Mouse (Mus musculus) hindbrain, embryonic 12.5 days (tissue): ENCODE results near the gene Tmprss4. TPM values are rescaled to one million over a fixed set of nuclear protein-coding genes. Genes with fewer than 3 reads are reported as not detected.

Experiments used
- ATAC-seq: fragments of 200-750 bp; cut with Nextera tagmentation; 2 replicates; pipeline ENCODE4 v1.8.0; 2017; ENCODE audit warnings: moderate TSS enrichment; ENCODE audit not compliant: low FRiP score
- H3K27ac ChIP-seq: fragments of 300-500 bp; sonication (generic); 2 replicates; pipeline ENCODE4 v1.5.1; 2016; ENCODE audit warnings: mild to moderate bottlenecking
- H3K27me3 ChIP-seq: fragments of 300-500 bp; sonication (generic); 2 replicates; pipeline ENCODE4 v1.6.1; 2016; ENCODE audit warnings: mild to moderate bottlenecking
- H3K36me3 ChIP-seq: fragments of 300-500 bp; sonication (generic); 2 replicates; pipeline ENCODE4 v1.6.1; 2016; ENCODE audit warnings: mild to moderate bottlenecking
- H3K4me1 ChIP-seq: fragments of 300-500 bp; sonication (generic); 2 replicates; pipeline ENCODE4 v1.6.1; 2016
- H3K4me2 ChIP-seq: fragments of 300-500 bp; sonication (generic); replicated peaks from 2 replicates; pipeline ENCODE4 v1.6.1; 2016; ENCODE audit warnings: mild to moderate bottlenecking
- H3K4me3 ChIP-seq: fragments of 300-500 bp; sonication (generic); 2 replicates; pipeline ENCODE4 v1.5.1; 2016; ENCODE audit warnings: mild to moderate bottlenecking
- H3K9ac ChIP-seq: fragments of 300-500 bp; sonication (generic); 2 replicates; pipeline ENCODE4 v1.6.1; 2016; ENCODE audit warnings: mild to moderate bottlenecking, moderate library complexity
- H3K9me3 ChIP-seq: fragments of 300-500 bp; sonication (generic); replicated peaks from 2 replicates; pipeline ENCODE4 v1.6.1; 2016; ENCODE audit warnings: mild to moderate bottlenecking
- WGBS: fragments of 180-500 bp; shearing (Covaris S2); methylation state at CpG from one replicate; pipeline ENCODE4 v1.1.7; 2016; 5-methylcytosine and 5-hydroxymethylcytosine counted together
- polyA plus RNA-seq: library from polyadenylated mRNA; unstranded; fragments of >200 nt; fragmentation: Nextera tagmentation; extraction: Ambion mirVana; gene quantifications from 2 replicates; pipeline ENCODE4 v1.2.1, GENCODE M21; 2016

Gene Tmprss4
- polyA plus RNA-seq, result 0.18 and 0.21 TPM in 2 replicates

- Histone ChIP-seq H3K27ac (no peak within 1 kb of the TSS), H3K9me3 (no peaks in the 10 kb centered on the region), H3K36me3 (no peaks in the 10 kb centered on the region), H3K9ac (no peak within 1 kb of the TSS), H3K27me3 (no peaks in the 10 kb centered on the region), H3K4me3 (no peak within 1 kb of the TSS), H3K4me1 (no peaks in the 10 kb centered on the region), H3K4me2 (no peak within 1 kb of the TSS)
- no peak for ATAC-seq
- 75% methylated on average over 8 of the region's 8 CpGs for WGBS
Observed at GRCm38 (mm10) chr9:45203797-45204410, at the start of gene Tmprss4. Gene Tmprss4, minus strand, starts transcription at chr9:45204092.

DNA sequence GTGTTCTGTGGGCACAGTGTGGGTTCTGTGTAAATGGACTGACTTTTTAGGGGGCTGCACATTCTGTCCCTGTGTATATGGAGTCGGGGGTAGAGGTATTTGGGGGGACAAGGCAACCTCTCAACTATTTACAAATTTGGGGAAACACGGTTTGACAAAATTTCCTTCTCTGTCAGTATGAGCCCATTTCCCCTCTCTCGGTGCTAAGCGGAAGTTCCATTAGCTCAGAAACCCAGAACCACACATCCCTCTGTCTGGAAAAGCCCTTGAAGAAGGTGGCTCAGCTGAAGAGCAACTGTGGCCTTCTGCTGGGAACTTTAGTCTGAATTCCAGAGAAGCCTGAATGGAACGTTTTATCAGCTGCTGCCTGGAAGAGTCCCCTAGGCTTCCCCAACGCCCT, 48.5 kb upstream of the Tmprss4 start:
- Histone ChIP-seq H3K4me1 (no peaks in the 10 kb centered on the region), H3K9ac (no peak overlapping the region)
- 78% methylated on average over 6 of the region's 6 CpGs for whole genome bisulfite sequencing

GRCm38 (mm10) chr9:45251990-45252389, 48.1 kb upstream of the Tmprss4 start:
- H3K27ac ChIP-seq, result no peak overlapping the region
- H3K4me2 ChIP-seq, result no peak overlapping the region
- no peaks in the 10 kb centered on the region for H3K4me1 ChIP-seq
- H3K4me3 ChIP-seq, result no peak overlapping the region
- no peaks in the 10 kb centered on the region for H3K36me3 ChIP-seq
- H3K9me3 ChIP-seq, result no peaks in the 10 kb centered on the region
- H3K9ac ChIP-seq, result no peak overlapping the region
- WGBS, result 81% methylated on average over 4 of the region's 4 CpGs
- H3K27me3 ChIP-seq, result no peaks in the 10 kb centered on the region
- ATAC-seq, result no peak

More for the DNA sequence above, 48.5 kb upstream of the Tmprss4 start:
- no peaks in the 10 kb centered on the region for H3K27me3 ChIP-seq
- H3K4me2 ChIP-seq, result no peak overlapping the region
- H3K36me3 ChIP-seq, result no peaks in the 10 kb centered on the region
- H3K4me3 ChIP-seq, result no peak overlapping the region
- no peaks in the 10 kb centered on the region for H3K9me3 ChIP-seq
- ATAC-seq, result no peak
- no peak overlapping the region for H3K27ac ChIP-seq

DNA sequence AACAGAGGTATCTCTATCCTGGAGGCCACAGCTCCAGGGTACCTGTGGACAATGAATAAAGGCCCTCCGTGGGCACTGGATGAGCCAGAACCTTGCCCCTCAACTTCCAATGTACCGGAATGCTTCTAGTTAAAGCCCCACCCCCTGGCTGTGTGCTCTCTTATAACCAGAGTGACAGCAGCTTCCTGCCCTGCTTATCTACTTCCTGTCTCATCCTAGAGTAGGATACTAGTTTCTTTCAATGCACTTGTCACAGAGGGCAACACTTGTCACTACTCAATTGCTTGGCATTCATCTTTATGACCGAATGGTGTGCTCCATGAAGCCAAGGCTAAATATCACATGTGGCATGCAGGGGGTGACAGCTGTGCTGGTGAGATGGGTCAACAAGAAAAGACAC, 47.4 kb upstream of the Tmprss4 start:
- WGBS, result 78% methylated on average over 3 of the region's 3 CpGs
- no peak for ATAC-seq
- Histone ChIP-seq H3K9ac (no peak overlapping the region), H3K4me3 (no peak overlapping the region), H3K27me3 (no peaks in the 10 kb centered on the region), H3K9me3 (no peaks in the 10 kb centered on the region), H3K4me2 (no peak overlapping the region), H3K27ac (no peak overlapping the region), H3K36me3 (no peaks in the 10 kb centered on the region), H3K4me1 (no peaks in the 10 kb centered on the region)

- Histone ChIP-seq H3K9ac (no peak overlapping the region), H3K9me3 (no peaks in the 10 kb centered on the region), H3K27ac (no peak overlapping the region), H3K36me3 (no peaks in the 10 kb centered on the region), H3K27me3 (no peaks in the 10 kb centered on the region), H3K4me2 (no peak overlapping the region), H3K4me1 (no peaks in the 10 kb centered on the region), H3K4me3 (no peak overlapping the region)
- ATAC-seq, result no peak
- WGBS, result 86% methylated on average over 7 of the region's 7 CpGs
Observed at GRCm38 (mm10) chr9:45250306-45250705, 46.4 kb upstream of the Tmprss4 start.

- no peaks in the 10 kb centered on the region for H3K27me3 ChIP-seq
- 70% methylated on average over 2 of the region's 2 CpGs for WGBS
Observed at GRCm38 (mm10) chr9:45247536-45247935, 43.6 kb upstream of the Tmprss4 start.

GRCm38 (mm10) chr9:45246060-45246459, 42.2 kb upstream of the Tmprss4 start:
- H3K27ac ChIP-seq, result no peak overlapping the region
- no peaks in the 10 kb centered on the region for H3K9me3 ChIP-seq
- H3K4me3 ChIP-seq, result no peak overlapping the region
- H3K4me2 ChIP-seq, result no peak overlapping the region
- no peak for ATAC-seq
- no peaks in the 10 kb centered on the region for H3K36me3 ChIP-seq
- no peaks in the 10 kb centered on the region for H3K4me1 ChIP-seq
- H3K27me3 ChIP-seq, result no peaks in the 10 kb centered on the region
- H3K9ac ChIP-seq, result no peak overlapping the region
- WGBS, result 90% methylated on average over 6 of the region's 6 CpGs

More at GRCm38 (mm10) chr9:45247536-45247935, 43.6 kb upstream of the Tmprss4 start:
- Histone ChIP-seq H3K9me3 (no peaks in the 10 kb centered on the region), H3K27ac (no peak overlapping the region), H3K9ac (no peak overlapping the region), H3K4me2 (no peak overlapping the region), H3K4me3 (no peak overlapping the region), H3K4me1 (no peaks in the 10 kb centered on the region), H3K36me3 (no peaks in the 10 kb centered on the region)
- ATAC-seq, result no peak

- Histone ChIP-seq H3K4me1 (no peaks in the 10 kb centered on the region), H3K27ac (no peak overlapping the region), H3K9me3 (no peaks in the 10 kb centered on the region), H3K9ac (no peak overlapping the region), H3K36me3 (no peaks in the 10 kb centered on the region), H3K4me3 (no peak overlapping the region), H3K27me3 (no peaks in the 10 kb centered on the region), H3K4me2 (no peak overlapping the region)
- WGBS, result 84% methylated on average over 1 of the region's 1 CpGs
- no peak for ATAC-seq
Observed at GRCm38 (mm10) chr9:45245432-45245831, 41.5 kb upstream of the Tmprss4 start.

DNA sequence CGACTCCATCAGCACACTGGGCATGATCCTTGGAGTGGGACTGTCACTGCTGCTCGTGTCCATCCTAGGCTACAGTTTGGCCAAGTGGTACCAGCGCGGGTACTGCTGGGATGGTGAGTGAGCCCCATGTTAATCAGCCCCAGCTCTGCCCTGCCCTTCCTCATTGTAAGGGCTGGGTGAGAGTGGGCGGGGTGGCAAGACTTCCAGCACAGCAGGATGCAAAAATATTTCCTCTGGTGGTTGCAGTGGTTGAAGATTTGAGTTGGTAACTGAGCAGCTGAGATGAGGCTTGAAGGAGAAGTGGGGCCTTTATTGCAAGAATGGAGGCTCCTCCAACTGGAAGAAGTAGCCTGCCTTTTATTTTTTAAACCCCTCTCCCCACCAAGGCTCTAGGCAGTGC, 37.5 kb upstream of the Tmprss4 start:
- H3K4me1 ChIP-seq, result no peaks in the 10 kb centered on the region
- no peaks in the 10 kb centered on the region for H3K9me3 ChIP-seq
- H3K9ac ChIP-seq, result no peak overlapping the region
- H3K36me3 ChIP-seq, result no peaks in the 10 kb centered on the region
- no peak overlapping the region for H3K27ac ChIP-seq
- no peak overlapping the region for H3K4me3 ChIP-seq
- H3K4me2 ChIP-seq, result no peak overlapping the region
- H3K27me3 ChIP-seq, result no peaks in the 10 kb centered on the region
- no peak for ATAC-seq
- WGBS, result 76% methylated on average over 5 of the region's 5 CpGs

DNA sequence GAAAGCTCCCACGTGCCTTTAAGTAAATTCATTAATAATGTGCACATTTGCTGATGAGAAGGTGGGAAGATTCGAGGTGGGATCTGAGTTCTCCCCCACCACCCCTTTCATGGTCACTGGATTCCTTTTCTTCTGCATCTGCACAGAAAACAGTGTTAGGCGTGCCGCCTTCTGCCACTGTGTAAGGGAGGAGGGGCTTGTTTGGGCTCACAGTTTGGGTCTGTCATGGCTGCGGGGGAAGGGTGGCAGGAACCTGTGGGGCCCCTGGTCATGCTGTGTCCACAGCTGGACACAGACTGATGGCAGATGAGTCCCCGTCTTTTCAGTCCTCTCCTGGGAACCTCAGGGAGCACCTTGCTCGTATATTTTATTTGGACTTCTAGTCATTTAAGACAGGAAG, 32.9 kb upstream of the Tmprss4 start:
- Histone ChIP-seq H3K9me3 (no peaks in the 10 kb centered on the region), H3K4me3 (no peak overlapping the region), H3K36me3 (no peaks in the 10 kb centered on the region), H3K27me3 (no peaks in the 10 kb centered on the region), H3K4me2 (no peak overlapping the region), H3K27ac (no peak overlapping the region), H3K4me1 (no peaks in the 10 kb centered on the region), H3K9ac (no peak overlapping the region)
- ATAC-seq, result no peak
- WGBS, result 39% methylated on average over 7 of the region's 7 CpGs

DNA sequence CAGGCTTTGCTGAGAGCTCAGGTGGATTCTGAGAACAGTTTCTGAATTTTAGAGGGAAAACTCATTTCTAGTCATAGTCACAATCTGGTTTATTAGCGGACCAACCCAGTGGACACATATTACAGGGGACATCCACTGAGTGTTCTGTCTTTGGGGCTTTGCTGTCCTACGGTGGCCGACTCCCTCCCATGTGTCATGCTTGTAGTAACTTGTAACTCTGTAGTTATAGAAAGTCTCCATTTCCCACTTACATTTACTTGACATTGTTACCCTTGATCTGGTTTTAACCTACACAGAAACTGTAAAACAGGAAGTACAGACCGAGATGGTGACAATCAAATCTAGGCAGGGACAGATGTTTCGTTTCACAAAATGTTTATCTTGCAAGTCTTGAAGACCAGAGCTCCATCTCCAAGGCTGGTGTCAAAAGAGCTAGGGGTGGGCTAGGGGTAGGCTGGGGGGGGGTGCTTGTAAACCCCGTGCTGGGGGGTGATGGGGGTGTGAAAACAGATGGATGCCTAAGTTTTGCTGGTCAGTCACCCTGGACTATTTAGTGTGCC, 31.9 kb upstream of the Tmprss4 start:
- 83% methylated on average over 6 of the region's 6 CpGs for WGBS
- no peak for ATAC-seq

DNA sequence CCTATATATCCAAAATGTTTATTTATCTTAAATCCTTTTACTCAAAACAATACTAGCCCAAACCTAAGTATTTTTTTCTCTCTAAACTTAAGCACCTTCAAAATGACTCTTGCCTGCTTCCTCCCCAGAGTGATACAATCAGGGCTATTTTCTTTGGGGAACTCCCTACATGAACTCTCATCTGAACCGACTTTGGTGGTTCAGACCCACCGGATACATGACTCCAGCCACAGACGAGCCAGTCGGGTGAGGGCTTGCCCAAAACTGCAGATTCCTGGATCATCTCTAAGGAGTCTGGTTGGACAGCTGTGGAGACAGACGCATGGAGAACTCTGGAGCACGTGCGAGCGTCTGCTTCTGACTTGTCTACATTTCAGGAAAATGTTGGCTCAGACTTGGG, 25.5 kb upstream of the Tmprss4 start:
- no peak for ATAC-seq
- Histone ChIP-seq H3K9ac (no peak overlapping the region), H3K36me3 (no peaks in the 10 kb centered on the region), H3K4me2 (no peak overlapping the region), H3K9me3 (no peaks in the 10 kb centered on the region), H3K27me3 (peaks cover 3% of the 10 kb centered on the region; the same call in 1 of the 2 replicates), H3K4me1 (no peaks in the 10 kb centered on the region), H3K4me3 (no peak overlapping the region), H3K27ac (no peak overlapping the region)
- WGBS, result 84% methylated on average over 8 of the region's 8 CpGs

More for the DNA sequence above, 31.9 kb upstream of the Tmprss4 start:
- no peak overlapping the region for H3K4me3 ChIP-seq
- no peaks in the 10 kb centered on the region for H3K9me3 ChIP-seq
- no peaks in the 10 kb centered on the region for H3K4me1 ChIP-seq
- H3K27me3 ChIP-seq, result peaks cover 3% of the 10 kb centered on the region; the same call in 1 of the 2 replicates
- H3K36me3 ChIP-seq, result no peaks in the 10 kb centered on the region
- no peak overlapping the region for H3K27ac ChIP-seq
- H3K4me2 ChIP-seq, result no peak overlapping the region
- no peak overlapping the region for H3K9ac ChIP-seq

DNA sequence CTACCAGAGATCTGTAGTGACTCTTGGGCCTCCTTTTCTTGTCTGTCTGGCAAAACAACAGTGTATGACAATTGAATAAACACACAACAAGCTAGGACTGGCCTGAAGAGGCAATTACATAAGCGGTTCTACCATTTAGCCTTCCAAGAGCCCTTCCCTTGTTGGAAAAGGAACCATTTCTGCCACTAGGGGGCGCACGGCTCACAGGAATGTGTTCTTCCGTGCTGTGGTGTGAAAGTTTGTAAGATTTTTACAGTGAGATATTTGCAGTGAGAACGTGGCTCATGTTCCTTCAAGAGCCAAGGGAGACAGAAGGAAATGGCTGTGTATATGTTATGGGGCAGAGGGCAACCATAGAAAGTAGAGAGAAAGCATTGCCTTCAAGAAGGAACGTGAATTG, 17.7 kb upstream of the Tmprss4 start:
- H3K9ac ChIP-seq, result no peak overlapping the region
- WGBS, result 14% methylated on average over 6 of the region's 6 CpGs

More for the DNA sequence above, 17.7 kb upstream of the Tmprss4 start:
- H3K4me2 ChIP-seq, result no peak overlapping the region
- no peaks in the 10 kb centered on the region for H3K27me3 ChIP-seq
- H3K4me1 ChIP-seq, result no peaks in the 10 kb centered on the region
- H3K9me3 ChIP-seq, result no peaks in the 10 kb centered on the region
- H3K27ac ChIP-seq, result no peak overlapping the region
- H3K4me3 ChIP-seq, result no peak overlapping the region
- 0 out of 2 replicates have a peak, but pooled peaks have one; percentile 38 for ATAC-seq
- no peaks in the 10 kb centered on the region for H3K36me3 ChIP-seq
